Mouse (Mus musculus): Measurements from ENCODE around the gene Nfkb1. TPM values are rescaled to one million over a fixed set of nuclear protein-coding genes. Genes with fewer than 3 reads are reported as not detected.
A peak's percentile ranks its signal among the peaks of the same experiment; 100 is the strongest.

Gene Nfkb1
- polyA plus RNA-seq, 1 experiment from 2014 or later = 7.2 TPM

DNA sequence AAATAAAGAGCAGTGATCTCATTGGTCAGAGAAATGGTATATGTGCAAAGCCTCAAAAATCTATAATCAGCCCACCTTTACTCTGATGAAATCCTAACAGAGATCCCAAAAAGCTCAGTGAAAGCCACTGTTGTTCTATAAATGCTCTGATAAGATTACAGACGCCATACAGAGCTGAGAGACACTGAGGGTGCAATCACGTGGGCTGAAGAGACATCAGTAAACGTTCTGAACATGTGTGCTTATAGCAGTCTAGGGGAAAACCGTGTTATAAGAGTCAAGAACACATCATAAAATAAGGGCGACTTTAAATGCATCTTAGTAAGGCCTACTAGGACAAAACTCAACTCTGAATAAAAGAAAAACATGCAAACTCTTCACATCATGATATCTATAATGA lies 14.3 kb downstream of the Nfkb1 start:
- Histone ChIP-seq H3K27ac (no peak overlapping the region), H3K36me3 (no peaks in the 10 kb centered on the region)
- no peak for ATAC-seq

GRCm38 (mm10) chr3:135676364-135676763 lies 15.0 kb downstream of the Nfkb1 start:
- no peak overlapping the region for H3K9ac ChIP-seq (replicated peaks)
- no peak for ATAC-seq
- peaks cover 34% of the 10 kb centered on the region for H3K4me1 ChIP-seq (replicated peaks)
- H3K27ac ChIP-seq = no peak overlapping the region
- no peak overlapping the region for H3K4me2 ChIP-seq (replicated peaks)
- H3K9me3 ChIP-seq = no peaks in the 10 kb centered on the region
- no peak overlapping the region for H3K4me3 ChIP-seq (replicated peaks)
- no peaks in the 10 kb centered on the region for H3K36me3 ChIP-seq
- WGBS = 91% methylated on average over 2 of the region's 2 CpGs
- no peaks in the 10 kb centered on the region for H3K27me3 ChIP-seq

More for the DNA sequence above, 14.3 kb downstream of the Nfkb1 start:
- H3K4me3 ChIP-seq (replicated peaks) = no peak overlapping the region
- H3K4me2 ChIP-seq (replicated peaks) = no peak overlapping the region
- no peak overlapping the region for H3K9ac ChIP-seq (replicated peaks)
- no peaks in the 10 kb centered on the region for H3K9me3 ChIP-seq
- peaks cover 30% of the 10 kb centered on the region for H3K4me1 ChIP-seq (replicated peaks)
- no peaks in the 10 kb centered on the region for H3K27me3 ChIP-seq
- WGBS = 82% methylated on average over 5 of the region's 5 CpGs

GRCm38 (mm10) chr3:135675480-135675879 lies 15.9 kb downstream of the Nfkb1 start:
- Histone ChIP-seq H3K36me3 (no peaks in the 10 kb centered on the region), H3K4me2 (replicated peaks) (no peak overlapping the region), H3K27ac (no peak overlapping the region), H3K9me3 (no peaks in the 10 kb centered on the region), H3K4me1 (replicated peaks) (peaks cover 34% of the 10 kb centered on the region), H3K27me3 (no peaks in the 10 kb centered on the region), H3K9ac (replicated peaks) (no peak overlapping the region), H3K4me3 (replicated peaks) (no peak overlapping the region)
- no peak for ATAC-seq
- WGBS = 86% methylated on average over 5 of the region's 5 CpGs

GRCm38 (mm10) chr3:135674716-135675392 lies 16.5 kb downstream of the Nfkb1 start:
- Histone ChIP-seq H3K27ac (0 out of 2 replicates have a peak overlapping the region, but pooled peaks have one; percentile 21), H3K4me1 (replicated peaks) (peaks cover 34% of the 10 kb centered on the region), H3K4me3 (replicated peaks) (no peak overlapping the region), H3K9me3 (no peaks in the 10 kb centered on the region), H3K36me3 (no peaks in the 10 kb centered on the region), H3K9ac (replicated peaks) (no peak overlapping the region), H3K4me2 (replicated peaks) (no peak overlapping the region), H3K27me3 (no peaks in the 10 kb centered on the region)
- ATAC-seq = peak; percentile 60
- WGBS = 59% methylated on average over 13 of the region's 13 CpGs

DNA sequence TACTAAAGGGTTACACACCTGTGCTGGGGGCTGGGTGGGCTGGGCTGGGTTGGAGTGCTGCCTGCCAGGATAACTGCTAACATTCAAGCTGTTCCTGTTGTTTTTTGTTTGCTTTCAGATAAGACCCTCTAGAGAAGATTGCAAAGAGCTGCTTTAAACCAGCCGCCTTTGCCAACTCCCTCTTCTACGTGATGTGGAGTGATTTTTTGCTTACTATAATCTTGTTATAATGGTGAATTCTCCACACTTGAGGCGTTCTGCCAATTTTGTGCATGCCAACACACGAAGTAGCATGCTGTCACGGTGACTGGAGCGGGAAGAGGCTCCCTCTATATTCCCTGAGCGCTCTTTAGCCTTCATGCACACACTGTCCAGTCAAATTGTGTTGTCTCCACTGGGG lies 17.7 kb downstream of the Nfkb1 start:
- peaks cover 4% of the 10 kb centered on the region; the same call in 1 of the 2 replicates for H3K36me3 ChIP-seq
- peaks cover 34% of the 10 kb centered on the region for H3K4me1 ChIP-seq (replicated peaks)
- H3K4me3 ChIP-seq (replicated peaks) = no peak overlapping the region
- H3K27ac ChIP-seq = peak overlapping the region; percentile 47
- WGBS = 33% methylated on average over 7 of the region's 7 CpGs
- H3K9ac ChIP-seq (replicated peaks) = no peak overlapping the region
- H3K4me2 ChIP-seq (replicated peaks) = no peak overlapping the region
- ATAC-seq = peak; percentile 65
- no peaks in the 10 kb centered on the region for H3K9me3 ChIP-seq
- H3K27me3 ChIP-seq = no peaks in the 10 kb centered on the region

- Histone ChIP-seq H3K4me3 (replicated peaks) (no peak overlapping the region), H3K27me3 (no peaks in the 10 kb centered on the region), H3K4me1 (replicated peaks) (peaks cover 34% of the 10 kb centered on the region), H3K9me3 (no peaks in the 10 kb centered on the region), H3K27ac (peak overlapping the region; percentile 14; the same call in 1 of the 2 replicates), H3K4me2 (replicated peaks) (no peak overlapping the region), H3K9ac (replicated peaks) (no peak overlapping the region), H3K36me3 (peaks cover 4% of the 10 kb centered on the region; the same call in 1 of the 2 replicates)
- 79% methylated on average over 4 of the region's 4 CpGs for WGBS
- no peak for ATAC-seq
Measured at GRCm38 (mm10) chr3:135673041-135673440, 18.3 kb downstream of the Nfkb1 start.

DNA sequence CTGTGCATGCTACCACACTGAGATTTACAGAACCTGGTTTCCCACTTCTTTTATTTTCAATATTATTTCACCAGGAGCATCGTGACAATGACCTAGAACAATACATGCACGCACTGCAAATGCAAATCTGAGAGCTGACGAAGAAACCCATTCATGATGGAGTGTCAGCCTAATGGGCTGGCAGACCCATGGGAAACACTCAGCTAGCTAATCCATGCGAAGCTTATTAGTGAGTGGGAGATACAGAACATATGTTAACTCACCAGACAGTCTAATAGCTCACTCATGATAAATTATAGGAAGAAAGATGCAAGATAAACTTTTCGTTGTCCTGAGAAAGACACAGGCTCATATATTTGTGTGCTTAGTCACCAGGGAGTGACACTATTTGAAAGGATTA lies 19.2 kb downstream of the Nfkb1 start:
- peaks cover 4% of the 10 kb centered on the region for H3K36me3 ChIP-seq
- no peak overlapping the region for H3K4me3 ChIP-seq (replicated peaks)
- peaks cover 34% of the 10 kb centered on the region for H3K4me1 ChIP-seq (replicated peaks)
- H3K27ac ChIP-seq = no peak overlapping the region
- no peak overlapping the region for H3K9ac ChIP-seq (replicated peaks)
- H3K4me2 ChIP-seq (replicated peaks) = no peak overlapping the region
- WGBS = 50% methylated on average over 5 of the region's 5 CpGs
- no peaks in the 10 kb centered on the region for H3K9me3 ChIP-seq
- H3K27me3 ChIP-seq = no peaks in the 10 kb centered on the region
- ATAC-seq = no peak

GRCm38 (mm10) chr3:135670869-135671268 lies 20.5 kb downstream of the Nfkb1 start:
- no peaks in the 10 kb centered on the region for H3K9me3 ChIP-seq
- no peak overlapping the region for H3K4me2 ChIP-seq (replicated peaks)
- no peak overlapping the region for H3K4me3 ChIP-seq (replicated peaks)
- peaks cover 37% of the 10 kb centered on the region for H3K4me1 ChIP-seq (replicated peaks)
- WGBS = 87% methylated on average over 4 of the region's 4 CpGs
- ATAC-seq = no peak
- no peak overlapping the region for H3K27ac ChIP-seq
- no peaks in the 10 kb centered on the region for H3K27me3 ChIP-seq
- H3K36me3 ChIP-seq = peaks cover 4% of the 10 kb centered on the region
- no peak overlapping the region for H3K9ac ChIP-seq (replicated peaks)

- WGBS = 91% methylated on average over 3 of the region's 3 CpGs
- Histone ChIP-seq H3K4me1 (replicated peaks) (peaks cover 14% of the 10 kb centered on the region), H3K27ac (no peak overlapping the region), H3K4me3 (replicated peaks) (no peak overlapping the region), H3K9ac (replicated peaks) (no peak overlapping the region), H3K4me2 (replicated peaks) (no peak overlapping the region), H3K9me3 (no peaks in the 10 kb centered on the region), H3K27me3 (no peaks in the 10 kb centered on the region), H3K36me3 (peaks cover 12% of the 10 kb centered on the region)
- no peak for ATAC-seq
Measured at GRCm38 (mm10) chr3:135667084-135667483, 24.3 kb downstream of the Nfkb1 start.

DNA sequence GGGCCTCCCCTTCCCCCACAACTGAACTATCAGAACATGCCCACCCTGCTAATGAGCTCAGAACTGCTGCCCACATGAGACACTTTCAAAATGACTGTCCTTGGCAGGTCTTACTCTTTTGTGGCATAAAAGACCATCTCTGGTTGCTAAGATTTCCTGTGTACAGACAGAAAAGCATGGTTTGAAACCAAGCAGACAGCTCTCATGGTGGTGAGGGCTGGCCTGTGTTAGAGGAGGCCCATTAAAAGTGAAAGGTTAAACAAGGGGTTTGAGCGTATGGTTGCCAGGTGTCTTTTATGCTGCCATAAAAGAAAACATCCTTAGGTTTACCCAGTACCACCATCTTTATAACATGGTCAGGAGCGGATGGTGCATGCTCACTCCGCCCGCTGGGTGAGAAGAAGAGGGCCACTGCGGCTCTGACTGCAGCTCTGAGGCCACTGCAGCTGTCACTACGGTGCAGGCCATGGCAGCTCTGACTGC lies 25.5 kb downstream of the Nfkb1 start:
- WGBS = 83% methylated on average over 6 of the region's 6 CpGs
- 0 out of 2 replicates have a peak, but pooled peaks have one; percentile 45 for ATAC-seq

DNA sequence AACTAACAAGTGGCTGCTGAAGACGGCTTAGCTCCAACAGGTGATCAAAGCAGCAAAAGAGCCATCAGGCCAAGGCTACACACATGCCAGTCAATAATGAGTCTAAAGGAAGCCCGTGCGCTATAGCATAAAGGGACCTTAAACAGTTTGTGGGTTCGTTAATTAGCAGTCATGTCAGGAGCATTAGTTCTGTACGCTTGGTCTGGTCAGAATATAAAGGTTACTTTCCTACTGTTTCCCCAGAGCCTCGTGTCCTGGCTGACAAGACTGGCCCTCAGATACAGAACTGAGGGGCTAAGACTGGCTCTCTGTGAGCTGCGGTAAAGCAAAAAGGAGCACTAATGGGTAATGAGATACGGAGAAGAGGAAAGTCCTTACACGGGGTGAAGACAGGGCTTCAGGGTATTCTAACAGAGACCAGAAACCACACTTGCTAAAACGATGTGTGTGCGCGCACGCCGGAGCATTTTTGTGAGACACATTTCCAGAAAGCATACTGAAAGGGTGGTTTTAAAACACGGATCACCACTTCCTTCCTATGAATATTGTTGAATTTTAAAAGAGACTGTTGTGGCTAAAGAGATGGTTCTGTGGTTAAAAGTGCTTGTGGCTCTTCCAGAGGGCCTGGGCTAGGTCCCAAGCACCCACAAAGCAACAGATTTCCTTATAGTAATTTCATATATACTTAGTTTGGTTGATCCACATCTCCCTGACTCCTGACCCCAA lies 29.0 kb downstream of the Nfkb1 start:
- no peaks in the 10 kb centered on the region for H3K27me3 ChIP-seq
- H3K36me3 ChIP-seq = peaks cover 8% of the 10 kb centered on the region; the same call in 1 of the 2 replicates
- no peak overlapping the region for H3K27ac ChIP-seq
- no peaks in the 10 kb centered on the region for H3K9me3 ChIP-seq
- 79% methylated on average over 15 of the region's 15 CpGs for WGBS
- H3K4me2 ChIP-seq (replicated peaks) = no peak overlapping the region
- no peak for ATAC-seq
- no peak overlapping the region for H3K9ac ChIP-seq (replicated peaks)
- no peak overlapping the region for H3K4me3 ChIP-seq (replicated peaks)
- peaks cover 11% of the 10 kb centered on the region for H3K4me1 ChIP-seq (replicated peaks)

More for the DNA sequence above, 25.5 kb downstream of the Nfkb1 start:
- peaks cover 11% of the 10 kb centered on the region for H3K4me1 ChIP-seq (replicated peaks)
- peak overlapping the region; percentile 31; the same call in 1 of the 2 replicates for H3K27ac ChIP-seq
- no peaks in the 10 kb centered on the region for H3K9me3 ChIP-seq
- peaks cover 12% of the 10 kb centered on the region for H3K36me3 ChIP-seq
- no peak overlapping the region for H3K4me3 ChIP-seq (replicated peaks)
- H3K4me2 ChIP-seq (replicated peaks) = no peak overlapping the region
- H3K27me3 ChIP-seq = no peaks in the 10 kb centered on the region
- H3K9ac ChIP-seq (replicated peaks) = no peak overlapping the region

GRCm38 (mm10) chr3:135661707-135662106 lies 29.6 kb downstream of the Nfkb1 start:
- no peak for ATAC-seq
- WGBS = 88% methylated on average over 9 of the region's 9 CpGs
- H3K4me1 ChIP-seq (replicated peaks) = peaks cover 11% of the 10 kb centered on the region

More at GRCm38 (mm10) chr3:135661707-135662106, 29.6 kb downstream of the Nfkb1 start:
- Histone ChIP-seq H3K4me3 (replicated peaks) (no peak overlapping the region), H3K4me2 (replicated peaks) (no peak overlapping the region), H3K27me3 (no peaks in the 10 kb centered on the region), H3K27ac (no peak overlapping the region), H3K9ac (replicated peaks) (no peak overlapping the region), H3K9me3 (no peaks in the 10 kb centered on the region), H3K36me3 (0 out of 2 replicates have a peak, but pooled peaks cover 8% of the 10 kb centered on the region)

Data from midbrain, embryonic 13.5 days (tissue).